In genomic region chr17:56092312-56092711, GRCm38 (mm10) we compare ENCODE assay signal across 23 mouse cellular contexts. TPM values are rescaled to one million over a fixed set of nuclear protein-coding genes. Genes with fewer than 3 reads are reported as not detected.
A peak's percentile ranks its signal among the peaks of the same experiment; 100 is the strongest.
DNase-seq lines count a peak whose midpoint lies in the region; ATAC-seq and TF ChIP-seq lines count a peak whose summit lies in the region.
"Had no signal": no experiment of that assay in that cellular context is flagged by ENCODE, and none has a peak within 500 bp of the region (broad histone marks: within the 10 kb centered on the region; RNA-seq: fewer than 3 reads in every experiment).

No protein-coding gene starts in this region.

- no peak for TF ChIP-seq RAD21 in CH12.LX (IDR thresholded peaks at IDR 0.05; ENCODE audit: low read depth, low read length)

- TF ChIP-seq CTCF in CH12.LX (conservative IDR thresholded peaks at IDR 0.05 in 1 of 2, IDR thresholded peaks at IDR 0.05 in 1 of 2; ENCODE audit: low read depth in 2 of 2, low read length in 2 of 2), result no peak
- TF ChIP-seq CTCF in stomach, postnatal 0 days (IDR thresholded peaks at IDR 0.05; ENCODE audit: low read depth), result no peak
- no peak for TF ChIP-seq CTCF in lung, postnatal 0 days (IDR thresholded peaks at IDR 0.05)

- TF ChIP-seq EP300 in CH12.LX (IDR thresholded peaks at IDR 0.05; ENCODE audit: low read length), result no peak
- TF ChIP-seq EP300 in stomach, postnatal 0 days (optimal IDR thresholded peaks at IDR 0.05), result no peak
- no peak for TF ChIP-seq EP300 in lung, postnatal 0 days (IDR thresholded peaks at IDR 0.05)

- H3K9me3 ChIP-seq in embryonic facial prominence, embryonic 13.5 days, result no peaks in the 10 kb centered on the region
- H3K9me3 ChIP-seq in embryonic facial prominence, embryonic 10.5 days, result no peaks in the 10 kb centered on the region
- no peaks in the 10 kb centered on the region for H3K9me3 ChIP-seq in CH12.LX (replicated peaks; ENCODE audit: low read length)
- no peaks in the 10 kb centered on the region for H3K9me3 ChIP-seq in stomach, postnatal 0 days (ENCODE audit: control insufficient read depth, low read length)
- no peaks in the 10 kb centered on the region for H3K9me3 ChIP-seq in lung, postnatal 0 days (ENCODE audit: low read length)
- H3K9me3 ChIP-seq: forebrain, embryonic 12.5 days; heart, embryonic 12.5 days; hindbrain, embryonic 12.5 days had no signal

- in situ Hi-C loops in CH12.LX (cut with MboI; ENCODE audit: low pct_ligation_motif_present, low pct_unique_long_range_greater_than_20kb, low sequenced_read_pairs), result no loop called here

- H3K9ac ChIP-seq in embryonic facial prominence, embryonic 13.5 days, result no peak overlapping the region
- no peak overlapping the region for H3K9ac ChIP-seq in CH12.LX (ENCODE audit: insufficient read depth, low read depth)
- H3K9ac ChIP-seq in stomach, postnatal 0 days (ENCODE audit: low read length), result no peak overlapping the region
- H3K9ac ChIP-seq in lung, postnatal 0 days (replicated peaks; ENCODE audit: low read depth), result no peak overlapping the region
- H3K9ac ChIP-seq: forebrain, embryonic 12.5 days; forebrain, postnatal 0 days; heart, embryonic 12.5 days; hindbrain, embryonic 12.5 days had no signal

- 76% methylated on average over 1 of the region's 1 CpGs for WGBS in embryonic facial prominence, embryonic 13.5 days
- WGBS in embryonic facial prominence, embryonic 10.5 days, result 86% methylated on average over 1 of the region's 1 CpGs
- WGBS in stomach, postnatal 0 days, result 82% methylated on average over 1 of the region's 1 CpGs
- WGBS in lung, postnatal 0 days, result 92% methylated on average over 1 of the region's 1 CpGs

- H3K4me2 ChIP-seq in embryonic facial prominence, embryonic 13.5 days, result no peak overlapping the region
- no peak overlapping the region for H3K4me2 ChIP-seq in CH12.LX (ENCODE audit: insufficient read depth, low read depth, poor library complexity, severe bottlenecking)
- H3K4me2 ChIP-seq in stomach, postnatal 0 days (replicated peaks; ENCODE audit: low read depth), result no peak overlapping the region
- H3K4me2 ChIP-seq in lung, postnatal 0 days (replicated peaks; ENCODE audit: low read depth, low read length), result no peak overlapping the region
- H3K4me2 ChIP-seq: forebrain, embryonic 12.5 days; heart, embryonic 12.5 days; hindbrain, embryonic 12.5 days had no signal

- H3K36me3 ChIP-seq in embryonic facial prominence, embryonic 13.5 days, result peaks cover 81% of the 10 kb centered on the region
- peaks cover 88% of the 10 kb centered on the region for H3K36me3 ChIP-seq in embryonic facial prominence, embryonic 10.5 days (replicated peaks)
- peaks cover 53 to 83% of the 10 kb centered on the region in 2 experiments for H3K36me3 ChIP-seq in CH12.LX (replicated peaks in 1 of 2; ENCODE audit: control insufficient read depth in 1 of 2, insufficient read depth in 1 of 2, low read length in 1 of 2)
- peaks cover 7% of the 10 kb centered on the region; the same call in 1 of the 2 replicates for H3K36me3 ChIP-seq in stomach, postnatal 0 days (ENCODE audit: control insufficient read depth, insufficient read depth, low read length)
- peaks cover 17% of the 10 kb centered on the region; the same call in 1 of the 2 replicates for H3K36me3 ChIP-seq in lung, postnatal 0 days (ENCODE audit: insufficient read depth, low read length)

- no peak for ATAC-seq in embryonic facial prominence, embryonic 13.5 days (ENCODE audit: insufficient number of reproducible peaks, insufficient read depth, low FRiP score, low TSS enrichment, low read depth)
- ATAC-seq in stomach, postnatal 0 days (ENCODE audit: low FRiP score, low TSS enrichment), result no peak
- ATAC-seq in lung, postnatal 0 days, result no peak
- ATAC-seq: CD4-positive, CD25-positive, alpha-beta regulatory T cell, adult 4 months; forebrain, postnatal 0 days; hindbrain, embryonic 16.5 days had no signal

- no peaks in the 10 kb centered on the region for H3K79me2 ChIP-seq in CH12.LX (replicated peaks; ENCODE audit: control insufficient read depth, extremely low read depth, insufficient read depth, poor library complexity, severe bottlenecking)

- no peak for DNase-seq in embryonic facial prominence, embryonic 10.5 days (ENCODE audit: low spot score)
- no peak for DNase-seq in CH12.LX (ENCODE audit: extremely low read depth)
- DNase-seq in naive thymus-derived CD4-positive, alpha-beta T cell, adult 2 months (ENCODE audit: low read depth), result peak; percentile 27
- no peak for DNase-seq in stomach, postnatal 0 days (ENCODE audit: low spot score)
- DNase-seq in lung, postnatal 0 days (ENCODE audit: low spot score), result no peak
- no peak for DNase-seq in spleen, adult 18-20 months
- DNase-seq: adrenal gland, adult 2 months; adrenal gland, postnatal 25 days; B cell, adult 2 months; cerebellum, adult 18-20 months; cerebellum, adult 9-11 months; forebrain, postnatal 0 days; gastrocnemius, adult 2 months; gastrocnemius, postnatal 25 days had no signal

- H3K4me3 ChIP-seq in embryonic facial prominence, embryonic 13.5 days, result no peak overlapping the region
- no peak overlapping the region for H3K4me3 ChIP-seq in embryonic facial prominence, embryonic 10.5 days
- H3K4me3 ChIP-seq in CH12.LX (replicated peaks in 1 of 3; ENCODE audit: low read depth in 2 of 3, low read length in 2 of 3, poor library complexity in 1 of 3), result no peak overlapping the region
- no peak overlapping the region for H3K4me3 ChIP-seq in stomach, postnatal 0 days (ENCODE audit: low read depth, low read length)
- H3K4me3 ChIP-seq in lung, postnatal 0 days (ENCODE audit: low read depth, low read length), result no peak overlapping the region
- H3K4me3 ChIP-seq: forebrain, embryonic 12.5 days; gastrocnemius, adult 2 months; heart, embryonic 12.5 days; hindbrain, embryonic 12.5 days had no signal

- dilution Hi-C loops in CH12.LX (cut with MboI; ENCODE audit: extremely low pct_ligation_motif_present, extremely low pct_unique_long_range_greater_than_20kb, low sequenced_read_pairs), result no loop called here

- H3K27me3 ChIP-seq in embryonic facial prominence, embryonic 13.5 days, result no peaks in the 10 kb centered on the region
- H3K27me3 ChIP-seq in embryonic facial prominence, embryonic 10.5 days (replicated peaks; ENCODE audit: low read depth, poor library complexity, severe bottlenecking), result no peaks in the 10 kb centered on the region
- no peaks in the 10 kb centered on the region for H3K27me3 ChIP-seq in CH12.LX (replicated peaks)
- H3K27me3 ChIP-seq in stomach, postnatal 0 days (ENCODE audit: control insufficient read depth, insufficient read depth, low read length), result no peaks in the 10 kb centered on the region
- H3K27me3 ChIP-seq in lung, postnatal 0 days (replicated peaks; ENCODE audit: insufficient read depth, low read length), result no peaks in the 10 kb centered on the region
- H3K27me3 ChIP-seq: forebrain, embryonic 12.5 days; heart, embryonic 12.5 days; hindbrain, embryonic 12.5 days had no signal

- H3K4me1 ChIP-seq in embryonic facial prominence, embryonic 13.5 days, result no peaks in the 10 kb centered on the region
- H3K4me1 ChIP-seq in embryonic facial prominence, embryonic 10.5 days, result no peaks in the 10 kb centered on the region
- no peaks in the 10 kb centered on the region for H3K4me1 ChIP-seq in CH12.LX (ENCODE audit: control insufficient read depth in 1 of 2, insufficient read depth in 2 of 2)
- no peaks in the 10 kb centered on the region for H3K4me1 ChIP-seq in stomach, postnatal 0 days (replicated peaks; ENCODE audit: control insufficient read depth, insufficient read depth)
- no peaks in the 10 kb centered on the region for H3K4me1 ChIP-seq in lung, postnatal 0 days (ENCODE audit: insufficient read depth, low read depth, low read length)
- H3K4me1 ChIP-seq: forebrain, embryonic 12.5 days; heart, embryonic 12.5 days; hindbrain, embryonic 12.5 days had no signal

- H3K27ac ChIP-seq in embryonic facial prominence, embryonic 13.5 days, result 0 out of 2 replicates have a peak overlapping the region, but pooled peaks have one; percentile 34
- no peak overlapping the region for H3K27ac ChIP-seq in embryonic facial prominence, embryonic 10.5 days (replicated peaks)
- H3K27ac ChIP-seq in CH12.LX (ENCODE audit: insufficient read depth, low read depth), result no peak overlapping the region
- peak overlapping the region; percentile 36; the same call in 1 of the 2 replicates for H3K27ac ChIP-seq in stomach, postnatal 0 days (replicated peaks)
- no peak overlapping the region for H3K27ac ChIP-seq in lung, postnatal 0 days (ENCODE audit: low read length)
- H3K27ac ChIP-seq: forebrain, embryonic 12.5 days; gastrocnemius, adult 2 months; hindbrain, embryonic 12.5 days had no signal

- no peak for TF ChIP-seq POLR2A in CH12.LX (IDR thresholded peaks at IDR 0.05; ENCODE audit: low read depth, low read length)

RNA-seq across cellular contexts. Expression of gene Hdgfl2, which starts 12.9 kb away (rescaled TPM):
- 151 and 155 TPM in 2 replicates for polyA plus RNA-seq in embryonic facial prominence, embryonic 13.5 days (2015; fragmentation: Nextera tagmentation; extraction: Ambion mirVana)
- 195 and 197 TPM in 2 replicates for polyA plus RNA-seq in embryonic facial prominence, embryonic 10.5 days (2016; fragmentation: Nextera tagmentation; extraction: Ambion mirVana)
- total RNA-seq in CH12.LX (2012; rRNA removed) (68.9 and 79.9 TPM in 2 replicates), CH12.LX (2014; rRNA removed) (35.3 and 41.1 TPM in 2 replicates)
- 93.6 and 126 TPM in 2 replicates for polyA plus RNA-seq in CH12.LX (2012; ENCODE audit: insufficient read length, low read depth)
- 37.8 and 38.4 TPM in 2 replicates for polyA plus RNA-seq in stomach, postnatal 0 days (2015; fragmentation: Nextera tagmentation; extraction: Ambion mirVana)
- 58.4 and 61.7 TPM in 2 replicates for polyA plus RNA-seq in lung, postnatal 0 days (2015; fragmentation: Nextera tagmentation; extraction: Ambion mirVana)

RNA-seq across cellular contexts. Expression of gene Plin4, which starts 17.3 kb away (rescaled TPM):
- polyA plus RNA-seq in embryonic facial prominence, embryonic 13.5 days (2015; fragmentation: Nextera tagmentation; extraction: Ambion mirVana), result 0.07 and 0.10 TPM in 2 replicates
- 0.05 TPM in 2 replicates for polyA plus RNA-seq in embryonic facial prominence, embryonic 10.5 days (2016; fragmentation: Nextera tagmentation; extraction: Ambion mirVana)
- total RNA-seq in CH12.LX (2012; rRNA removed) (0.04 TPM in 2 replicates), CH12.LX (2014; rRNA removed) (not detected in 2 replicates)
- 0.04 TPM in 1 of 2 replicates, not detected in the other for polyA plus RNA-seq in CH12.LX (2012; ENCODE audit: insufficient read length, low read depth)
- polyA plus RNA-seq in stomach, postnatal 0 days (2015; fragmentation: Nextera tagmentation; extraction: Ambion mirVana), result 0.95 and 1.4 TPM in 2 replicates
- 0.05 and 0.08 TPM in 2 replicates for polyA plus RNA-seq in lung, postnatal 0 days (2015; fragmentation: Nextera tagmentation; extraction: Ambion mirVana)
- total RNA-seq: granulocyte monocyte progenitor cell, adult 5-6 weeks had no signal
- polyA plus RNA-seq: CD4-positive, CD25-positive, alpha-beta regulatory T cell, adult 4 months; embryonic facial prominence, embryonic 11.5 days had no signal

RNA-seq across cellular contexts. Expression of gene Ubxn6, which starts 17.5 kb away (rescaled TPM):
- 47.6 and 51.2 TPM in 2 replicates for polyA plus RNA-seq in embryonic facial prominence, embryonic 13.5 days (2015; fragmentation: Nextera tagmentation; extraction: Ambion mirVana)
- polyA plus RNA-seq in embryonic facial prominence, embryonic 10.5 days (2016; fragmentation: Nextera tagmentation; extraction: Ambion mirVana), result 35.0 and 36.8 TPM in 2 replicates
- total RNA-seq in CH12.LX (2012; rRNA removed) (26.8 and 27.8 TPM in 2 replicates), CH12.LX (2014; rRNA removed) (23.9 and 29.1 TPM in 2 replicates)
- 24.6 and 26.9 TPM in 2 replicates for polyA plus RNA-seq in CH12.LX (2012; ENCODE audit: insufficient read length, low read depth)
- 43.0 and 45.1 TPM in 2 replicates for polyA plus RNA-seq in stomach, postnatal 0 days (2015; fragmentation: Nextera tagmentation; extraction: Ambion mirVana)
- polyA plus RNA-seq in lung, postnatal 0 days (2015; fragmentation: Nextera tagmentation; extraction: Ambion mirVana), result 59.7 and 60.4 TPM in 2 replicates

RNA-seq across cellular contexts. Expression of gene Plin5, which starts 25.1 kb away (rescaled TPM):
- polyA plus RNA-seq in embryonic facial prominence, embryonic 13.5 days (2015; fragmentation: Nextera tagmentation; extraction: Ambion mirVana), result 0.17 and 0.30 TPM in 2 replicates
- 0.47 and 0.48 TPM in 2 replicates for polyA plus RNA-seq in embryonic facial prominence, embryonic 10.5 days (2016; fragmentation: Nextera tagmentation; extraction: Ambion mirVana)
- 0.04 TPM in 1 of 2 replicates, not detected in the other for total RNA-seq in CH12.LX (2012; rRNA removed)
- not detected in 2 replicates for total RNA-seq in CH12.LX (2014; rRNA removed)
- not detected in 2 replicates for polyA plus RNA-seq in CH12.LX (2012; ENCODE audit: insufficient read length, low read depth)
- 0.48 and 0.65 TPM in 2 replicates for polyA plus RNA-seq in stomach, postnatal 0 days (2015; fragmentation: Nextera tagmentation; extraction: Ambion mirVana)
- 3.2 and 4.3 TPM in 2 replicates for polyA plus RNA-seq in lung, postnatal 0 days (2015; fragmentation: Nextera tagmentation; extraction: Ambion mirVana)
- total RNA-seq: granulocyte monocyte progenitor cell, adult 5-6 weeks had no signal
- polyA plus RNA-seq: CD4-positive, CD25-positive, alpha-beta regulatory T cell, adult 4 months; forebrain, embryonic 12.5 days had no signal

RNA-seq across cellular contexts. Expression of gene Lrg1, which starts 29.5 kb away (rescaled TPM):
- 0.24 and 0.30 TPM in 2 replicates for polyA plus RNA-seq in embryonic facial prominence, embryonic 13.5 days (2015; fragmentation: Nextera tagmentation; extraction: Ambion mirVana)
- 0.10 TPM in 1 of 2 replicates, not detected in the other for polyA plus RNA-seq in embryonic facial prominence, embryonic 10.5 days (2016; fragmentation: Nextera tagmentation; extraction: Ambion mirVana)
- total RNA-seq in CH12.LX (2012; rRNA removed) (not detected in 2 replicates), CH12.LX (2014; rRNA removed) (not detected in 2 replicates)
- not detected in 2 replicates for polyA plus RNA-seq in CH12.LX (2012; ENCODE audit: insufficient read length, low read depth)
- 1.2 and 1.9 TPM in 2 replicates for polyA plus RNA-seq in stomach, postnatal 0 days (2015; fragmentation: Nextera tagmentation; extraction: Ambion mirVana)
- polyA plus RNA-seq in lung, postnatal 0 days (2015; fragmentation: Nextera tagmentation; extraction: Ambion mirVana), result 36.3 and 50.6 TPM in 2 replicates
- total RNA-seq: forebrain, postnatal 0 days had no signal
- polyA plus RNA-seq: CD4-positive, CD25-positive, alpha-beta regulatory T cell, adult 4 months; embryonic facial prominence, embryonic 11.5 days; heart, embryonic 12.5 days; intestine, embryonic 14.5 days had no signal

Comparison
In these comparisons a context has a peak if more than half of its experiments do, and no peak if none do; other contexts are left out.
1. H3K27ac ChIP-seq: peak in embryonic facial prominence, embryonic 13.5 days (single experiment) and stomach, postnatal 0 days (single experiment); none in embryonic facial prominence, embryonic 10.5 days (single experiment), CH12.LX (single experiment) and lung, postnatal 0 days (single experiment).